Mouse (Mus musculus): ENCODE results near the gene Atxn1.

- TF ChIP-seq MYOD1 (IDR thresholded peaks at IDR 0.05; ENCODE audit: control insufficient read depth in 1 of 3, insufficient read length in 2 of 3, low read depth in 2 of 3), result no peak
- TF ChIP-seq POLR2A (IDR thresholded peaks at IDR 0.05; ENCODE audit: insufficient read length, low read depth), result no peak
- TF ChIP-seq TCF3 (IDR thresholded peaks at IDR 0.05; ENCODE audit: insufficient read length, low read depth), result no peak
- TF ChIP-seq E2F4 (IDR thresholded peaks at IDR 0.05; ENCODE audit: insufficient read depth), result no peak
- TF ChIP-seq MYOG (IDR thresholded peaks at IDR 0.05; ENCODE audit: control insufficient read depth in 1 of 3, insufficient read depth in 1 of 3, insufficient read length in 2 of 3, low read depth in 2 of 3), result no peak
- TF ChIP-seq USF1 (IDR thresholded peaks at IDR 0.05; ENCODE audit: low read depth), result no peak
- TF ChIP-seq POLR2AphosphoS2 (IDR thresholded peaks at IDR 0.05; ENCODE audit: insufficient read length, low read depth), result no peak
- TF ChIP-seq MAX (IDR thresholded peaks at IDR 0.05; ENCODE audit: low read depth), result no peak
- no peak for TF ChIP-seq TCF12 (IDR thresholded peaks at IDR 0.05; ENCODE audit: insufficient read depth, poor library complexity, severe bottlenecking)
- no peak for TF ChIP-seq REST (IDR thresholded peaks at IDR 0.05; ENCODE audit: insufficient read depth, insufficient read length)
Observed at GRCm38 (mm10) chr13:45834300-45834699, 130.5 kb downstream of the Atxn1 start.

Data from myocyte (in vitro differentiated cells).